Mouse (Mus musculus) erythroblast, embryonic 14.5 days (primary cell): ENCODE results near the gene Zfp804a.

Experiments used
- GATA1 ChIP-seq: IDR thresholded peaks from 2 replicates; pipeline ENCODE4 v1.6.1; 2012; ENCODE audit warnings: low read length, inconsistent platforms, mixed read lengths
- TAL1 ChIP-seq: IDR thresholded peaks from 3 replicates; pipeline ENCODE4 v1.6.1; 2012; ENCODE audit warnings: low read length, inconsistent platforms, mixed read lengths

- TF ChIP-seq TAL1 (no peak), GATA1 (no peak)
Observed at GRCm38 (mm10) chr2:82054446-82054845, 1.4 kb downstream of the Zfp804a start.
